Mouse (Mus musculus): ENCODE measurements at regions not wholly inside any gene's neighbourhood (a gene's known extent, or its start where the extent isn't known, plus 50 kb on each side); places are given as distances from the start of the nearest gene placed in this dataset.
A peak's percentile ranks its signal among the peaks of the same experiment; 100 is the strongest.
"Not testable (repeated sequence)": the region's sequence is repeated elsewhere in the genome, so short reads cannot be mapped to it uniquely, and the experiment has no call there.

GRCm38 (mm10) chr11:16559001-16559699 is 50.9 kb upstream of the Sec61g start:
- no peak for DNase-seq (ENCODE audit: low spot score in 2 of 2)

GRCm38 (mm10) chr11:16561727-16562126 is 53.4 kb upstream of the Sec61g start:
- DNase-seq (ENCODE audit: low spot score in 2 of 2): no peak

- no peak for DNase-seq (ENCODE audit: low spot score in 2 of 2)
Observed at GRCm38 (mm10) chr11:16589085-16589680, 80.9 kb upstream of the Sec61g start.

- DNase-seq (ENCODE audit: low spot score in 2 of 2): no peak
Observed at GRCm38 (mm10) chr11:16590541-16590940, 82.3 kb upstream of the Sec61g start.

- peak; percentile 28 to 44 for DNase-seq (ENCODE audit: low spot score in 2 of 2)
Observed at GRCm38 (mm10) chr11:16591471-16591921, 83.2 kb upstream of the Sec61g start.

- DNase-seq (ENCODE audit: low spot score in 2 of 2): no peak
Observed at GRCm38 (mm10) chr11:16592006-16592405, 83.7 kb upstream of the Sec61g start.

GRCm38 (mm10) chr11:16592766-16593165 is 84.5 kb upstream of the Sec61g start:
- no peak for DNase-seq (ENCODE audit: low spot score in 2 of 2)

- no peak for DNase-seq (ENCODE audit: low spot score in 2 of 2)
Observed at GRCm38 (mm10) chr11:16594832-16595231, 86.5 kb upstream of the Sec61g start.

- DNase-seq (ENCODE audit: low spot score in 2 of 2): no peak
Observed at GRCm38 (mm10) chr11:16597038-16597830, 89.0 kb upstream of the Sec61g start.

- DNase-seq (ENCODE audit: low spot score in 2 of 2): no peak
Observed at GRCm38 (mm10) chr11:16602947-16603346, 94.7 kb upstream of the Sec61g start.

- no peak for DNase-seq (ENCODE audit: low spot score in 2 of 2)
Observed at GRCm38 (mm10) chr11:16606435-16607214, 98.3 kb upstream of the Sec61g start.

- not testable (repeated sequence) for DNase-seq (ENCODE audit: low spot score in 2 of 2)
Observed at GRCm38 (mm10) chr11:16607900-16608422, 99.7 kb upstream of the Sec61g start.

GRCm38 (mm10) chr11:16611741-16612140 is 103.5 kb upstream of the Sec61g start:
- no peak for DNase-seq (ENCODE audit: low spot score in 2 of 2)

- no peak for DNase-seq (ENCODE audit: low spot score in 2 of 2)
Observed at GRCm38 (mm10) chr11:16612524-16612923, 104.2 kb upstream of the Sec61g start.

GRCm38 (mm10) chr11:16619736-16620135 is 111.5 kb upstream of the Sec61g start:
- DNase-seq (ENCODE audit: low spot score in 2 of 2): no peak

GRCm38 (mm10) chr11:16623694-16624093 is 115.4 kb upstream of the Sec61g start:
- DNase-seq (ENCODE audit: low spot score in 2 of 2): no peak

GRCm38 (mm10) chr11:16627294-16628085 is 119.2 kb upstream of the Sec61g start:
- DNase-seq (ENCODE audit: low spot score in 2 of 2): no peak

- DNase-seq (ENCODE audit: low spot score in 2 of 2): no peak
Observed at GRCm38 (mm10) chr11:16629410-16630129, 121.3 kb upstream of the Sec61g start.

GRCm38 (mm10) chr11:16635796-16636195 is 116.2 kb upstream of the Egfr start:
- DNase-seq (ENCODE audit: low spot score in 2 of 2): not testable (repeated sequence)

GRCm38 (mm10) chr11:16637679-16638078 is 114.3 kb upstream of the Egfr start:
- no peak for DNase-seq (ENCODE audit: low spot score in 2 of 2)

Data from right cerebral cortex, postnatal 36 days (tissue).